Mouse (Mus musculus) lung, adult 2 months (tissue): ENCODE results near the gene Sigmar1.

Source experiments
- CTCF ChIP-seq: fragments of 200-500 bp; IDR thresholded peaks from 2 replicates; pipeline ENCODE4 v1.5.1; 2011; ENCODE audit warnings: mild to moderate bottlenecking, low read length, control low read depth; ENCODE audit not compliant: insufficient read depth
- POLR2A ChIP-seq: fragments of 200-500 bp; IDR thresholded peaks from 2 replicates; pipeline ENCODE4 v1.6.1; 2011; ENCODE audit warnings: low read depth, mild to moderate bottlenecking, control low read depth, low read length, borderline replicate concordance; ENCODE audit errors: extremely low read depth

GRCm38 (mm10) chr4:41754797-41755337 lies 1.1 kb downstream of the Sigmar1 start, which contains the start of gene Galt:
- no peak for TF ChIP-seq POLR2A
- TF ChIP-seq CTCF: no peak
